Mouse (Mus musculus): ENCODE data around the gene Htr1f. TPM values are rescaled to one million over a fixed set of nuclear protein-coding genes. Genes with fewer than 3 reads are reported as not detected.

Gene Htr1f
- total RNA-seq, 2 experiments from 2014 or later, result 6.7 to 6.9 TPM

GRCm38 (mm10) chr16:64934793-64935192 is 170.9 kb downstream of the Htr1f start:
- intact Hi-C loops (cut with DNase I), result loop anchor here (10.0 kb wide), 2 partner anchors 160 to 190 kb away; no protein-coding TSS in a partner anchor
- no peak for TF ChIP-seq CTCF (IDR thresholded peaks at IDR 0.05)
- DNase-seq (ENCODE audit: extremely low spot score in 1 of 2, low spot score in 2 of 2), result no peak
- no peak overlapping the region for H3K4me3 ChIP-seq
- H3K27ac ChIP-seq, result no peak overlapping the region

GRCm38 (mm10) chr16:64934011-64934410 is 171.6 kb downstream of the Htr1f start:
- intact Hi-C loops (cut with DNase I), result loop anchor here (10.0 kb wide), 2 partner anchors 161 to 191 kb away; no protein-coding TSS in a partner anchor
- no peak for TF ChIP-seq CTCF (IDR thresholded peaks at IDR 0.05)
- H3K4me3 ChIP-seq, result no peak overlapping the region
- H3K27ac ChIP-seq, result no peak overlapping the region
- DNase-seq (ENCODE audit: extremely low spot score in 1 of 2, low spot score in 2 of 2), result peak; percentile 26 to 31

GRCm38 (mm10) chr16:64923500-64923899 is 182.2 kb downstream of the Htr1f start:
- DNase-seq (ENCODE audit: extremely low spot score in 1 of 2, low spot score in 2 of 2), result no peak
- no peak overlapping the region for H3K27ac ChIP-seq
- intact Hi-C loops (cut with DNase I), result no loop called here
- no peak for TF ChIP-seq CTCF (IDR thresholded peaks at IDR 0.05)
- H3K4me3 ChIP-seq, result no peak overlapping the region

GRCm38 (mm10) chr16:64908747-64909146 is 196.9 kb downstream of the Htr1f start:
- intact Hi-C loops (cut with DNase I), result loop anchor here (10.0 kb wide), 2 partner anchors 196 to 466 kb away; partner anchors contain the start of gene Htr1f
- DNase-seq (ENCODE audit: extremely low spot score in 1 of 2, low spot score in 2 of 2), result no peak
- no peak overlapping the region for H3K4me3 ChIP-seq
- TF ChIP-seq CTCF (IDR thresholded peaks at IDR 0.05), result no peak
- H3K27ac ChIP-seq, result no peak overlapping the region

- Histone ChIP-seq H3K4me3 (no peak overlapping the region), H3K27ac (no peak overlapping the region)
- intact Hi-C loops (cut with DNase I), result loop anchor here (1.0 to 10.0 kb wide), 4 partner anchors 198 to 590 kb away; partner anchors contain the start of gene Htr1f
- peak; percentile 70 for TF ChIP-seq CTCF (IDR thresholded peaks at IDR 0.05)
- DNase-seq (ENCODE audit: extremely low spot score in 1 of 2, low spot score in 2 of 2), result no peak
Measured at GRCm38 (mm10) chr16:64907112-64907511, 198.5 kb downstream of the Htr1f start.

- no peak overlapping the region for H3K4me3 ChIP-seq
- no peak for DNase-seq (ENCODE audit: extremely low spot score in 1 of 2, low spot score in 2 of 2)
- intact Hi-C loops (cut with DNase I), result loop anchor here (10.0 kb wide), 2 partner anchors 201 to 471 kb away; partner anchors contain the start of gene Htr1f
- H3K27ac ChIP-seq, result no peak overlapping the region
- TF ChIP-seq CTCF (IDR thresholded peaks at IDR 0.05), result peak; percentile 39
Measured at GRCm38 (mm10) chr16:64903328-64903727, 202.3 kb downstream of the Htr1f start.

GRCm38 (mm10) chr16:64899084-64899483 is 206.6 kb downstream of the Htr1f start:
- intact Hi-C loops (cut with DNase I), result no loop called here
- no peak; the same call in 1 of the 2 replicates for TF ChIP-seq CTCF (IDR thresholded peaks at IDR 0.05)
- DNase-seq (ENCODE audit: extremely low spot score in 1 of 2, low spot score in 2 of 2), result no peak
- H3K4me3 ChIP-seq, result no peak overlapping the region
- no peak overlapping the region for H3K27ac ChIP-seq

GRCm38 (mm10) chr16:64889496-64889895 is 216.2 kb downstream of the Htr1f start:
- no peak for TF ChIP-seq CTCF (IDR thresholded peaks at IDR 0.05)
- no peak overlapping the region for H3K27ac ChIP-seq
- intact Hi-C loops (cut with DNase I), result no loop called here
- no peak for DNase-seq (ENCODE audit: extremely low spot score in 1 of 2, low spot score in 2 of 2)
- H3K4me3 ChIP-seq, result no peak overlapping the region

- no peak overlapping the region for H3K27ac ChIP-seq
- intact Hi-C loops (cut with DNase I), result no loop called here
Measured at GRCm38 (mm10) chr16:64885547-64885946, 220.1 kb downstream of the Htr1f start.

GRCm38 (mm10) chr16:64885142-64885541 is 220.5 kb downstream of the Htr1f start:
- intact Hi-C loops (cut with DNase I), result no loop called here

More at GRCm38 (mm10) chr16:64885547-64885946, 220.1 kb downstream of the Htr1f start:
- no peak for DNase-seq (ENCODE audit: extremely low spot score in 1 of 2, low spot score in 2 of 2)
- no peak for TF ChIP-seq CTCF (IDR thresholded peaks at IDR 0.05)
- no peak overlapping the region for H3K4me3 ChIP-seq

GRCm38 (mm10) chr16:64884420-64884838 is 221.2 kb downstream of the Htr1f start:
- intact Hi-C loops (cut with DNase I), result no loop called here
- H3K4me3 ChIP-seq, result no peak overlapping the region
- no peak for TF ChIP-seq CTCF (IDR thresholded peaks at IDR 0.05)

More at GRCm38 (mm10) chr16:64885142-64885541, 220.5 kb downstream of the Htr1f start:
- TF ChIP-seq CTCF (IDR thresholded peaks at IDR 0.05), result no peak
- DNase-seq (ENCODE audit: extremely low spot score in 1 of 2, low spot score in 2 of 2), result no peak
- Histone ChIP-seq H3K27ac (no peak overlapping the region), H3K4me3 (no peak overlapping the region)

GRCm38 (mm10) chr16:64883896-64884295 is 221.8 kb downstream of the Htr1f start:
- Histone ChIP-seq H3K4me3 (no peak overlapping the region), H3K27ac (no peak overlapping the region)
- intact Hi-C loops (cut with DNase I), result no loop called here
- DNase-seq (ENCODE audit: extremely low spot score in 1 of 2, low spot score in 2 of 2), result no peak
- TF ChIP-seq CTCF (IDR thresholded peaks at IDR 0.05), result no peak

More at GRCm38 (mm10) chr16:64884420-64884838, 221.2 kb downstream of the Htr1f start:
- no peak overlapping the region for H3K27ac ChIP-seq
- no peak for DNase-seq (ENCODE audit: extremely low spot score in 1 of 2, low spot score in 2 of 2)

GRCm38 (mm10) chr16:64881442-64881841 is 224.2 kb downstream of the Htr1f start:
- DNase-seq (ENCODE audit: extremely low spot score in 1 of 2, low spot score in 2 of 2), result no peak
- no peak for TF ChIP-seq CTCF (IDR thresholded peaks at IDR 0.05)
- Histone ChIP-seq H3K27ac (no peak overlapping the region), H3K4me3 (no peak overlapping the region)
- intact Hi-C loops (cut with DNase I), result no loop called here

Data from left cerebral cortex, adult 2 months (tissue).